Mouse (Mus musculus): Measurements from ENCODE around the gene Gucd1.
"Not testable (repeated sequence)": the region's sequence is repeated elsewhere in the genome, so short reads cannot be mapped to it uniquely, and the experiment has no call there.

- not testable (repeated sequence) for TF ChIP-seq CTCF (conservative IDR thresholded peaks at IDR 0.05; ENCODE audit: insufficient read depth, insufficient read length, low read depth, low read length); POLR2A (IDR thresholded peaks at IDR 0.05; ENCODE audit: low read depth, low read length)
These were observed 173.2 kb downstream of the Gucd1 start for GRCm38 (mm10) chr10:75344563-75344962.
